In the genomic region with DNA sequence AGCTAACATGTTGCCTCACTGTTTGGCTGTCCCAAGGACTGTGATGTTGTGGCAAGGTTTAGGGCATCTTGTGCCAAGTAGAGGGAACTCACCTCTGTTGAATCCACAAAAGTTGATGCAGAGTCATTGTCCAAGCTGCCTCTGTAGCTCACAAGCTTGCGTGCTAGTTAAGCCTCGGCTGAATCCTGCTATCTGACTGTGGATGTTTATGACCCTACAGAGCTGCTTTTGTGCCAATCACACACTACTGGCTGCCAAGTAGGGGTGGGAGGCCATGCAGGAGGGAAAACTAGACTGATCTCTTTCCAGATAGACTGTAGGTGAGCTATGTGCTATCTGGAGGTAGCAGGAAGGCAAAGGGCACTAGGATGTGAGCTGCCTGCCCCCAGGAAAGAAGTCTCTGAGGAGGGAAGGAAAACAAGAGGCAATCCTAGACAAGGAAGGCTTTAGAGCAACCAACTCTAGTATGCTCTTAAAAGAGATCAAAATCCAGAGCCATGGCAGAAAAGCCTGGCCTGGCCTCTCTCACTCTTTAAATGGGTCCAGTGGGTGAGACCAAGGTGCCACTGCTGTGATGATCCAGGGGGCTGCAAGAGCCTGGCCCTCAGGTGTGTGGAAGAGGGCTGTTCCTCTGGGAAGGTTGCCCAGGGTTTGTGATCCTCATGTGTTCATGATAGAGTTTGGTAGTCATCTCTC, we compare ENCODE assay signal across 10 mouse cellular contexts. TPM values are rescaled to one million over a fixed set of nuclear protein-coding genes. Genes with fewer than 3 reads are reported as not detected.
DNase-seq lines count a peak whose midpoint lies in the region; ATAC-seq lines count a peak whose summit lies in the region.
"Had no signal": no experiment of that assay in that cellular context is flagged by ENCODE, and none has a peak within 500 bp of the region (broad histone marks: within the 10 kb centered on the region; RNA-seq: fewer than 3 reads in every experiment).

No protein-coding gene starts in this region.

- no peak overlapping the region for H3K27ac ChIP-seq in embryonic facial prominence, embryonic 11.5 days (replicated peaks; ENCODE audit: low read depth, low read length)
- no peak overlapping the region for H3K27ac ChIP-seq in embryonic facial prominence, embryonic 10.5 days (replicated peaks)
- H3K27ac ChIP-seq in intestine, embryonic 14.5 days (ENCODE audit: low read depth): no peak overlapping the region
- H3K27ac ChIP-seq in neural tube, embryonic 11.5 days (ENCODE audit: low read depth, low read length): no peak overlapping the region

- peaks cover 52% of the 10 kb centered on the region for H3K9me3 ChIP-seq in embryonic facial prominence, embryonic 11.5 days (replicated peaks; ENCODE audit: control insufficient read depth, low read length)
- H3K9me3 ChIP-seq in embryonic facial prominence, embryonic 10.5 days: peaks cover 52% of the 10 kb centered on the region
- H3K9me3 ChIP-seq in intestine, embryonic 14.5 days (ENCODE audit: control insufficient read depth, low read length): peaks cover 53% of the 10 kb centered on the region
- peaks cover 61% of the 10 kb centered on the region for H3K9me3 ChIP-seq in neural tube, embryonic 11.5 days (ENCODE audit: control insufficient read depth, low read length)

- DNase-seq in embryonic facial prominence, embryonic 11.5 days (ENCODE audit: low spot score): peak; percentile 11
- DNase-seq in embryonic facial prominence, embryonic 10.5 days (ENCODE audit: low spot score): no peak
- peak; percentile 10 for DNase-seq in thymus, postnatal 4 days
- no peak for DNase-seq in thymus, postnatal 10 days (ENCODE audit: low spot score in 2 of 2)
- peak; percentile 62 for DNase-seq in intestine, embryonic 14.5 days (ENCODE audit: low spot score)
- DNase-seq in neural tube, embryonic 11.5 days (ENCODE audit: low spot score): peak; percentile 14
- DNase-seq in cerebellum, adult 11 months: no peak
- DNase-seq in layer of hippocampus, adult 8-10 months (ENCODE audit: low spot score in 2 of 2): no peak

- WGBS in embryonic facial prominence, embryonic 11.5 days: 79% methylated on average over 2 of the region's 2 CpGs
- WGBS in embryonic facial prominence, embryonic 10.5 days: 84% methylated on average over 2 of the region's 2 CpGs
- 79% methylated on average over 2 of the region's 2 CpGs for WGBS in intestine, embryonic 14.5 days
- 82% methylated on average over 2 of the region's 2 CpGs for WGBS in neural tube, embryonic 11.5 days

- no peak overlapping the region for H3K4me2 ChIP-seq in embryonic facial prominence, embryonic 11.5 days (ENCODE audit: low read depth, low read length)
- H3K4me2 ChIP-seq in intestine, embryonic 14.5 days (ENCODE audit: low read length): no peak overlapping the region
- no peak overlapping the region for H3K4me2 ChIP-seq in neural tube, embryonic 11.5 days (ENCODE audit: low read depth)

- H3K9ac ChIP-seq in embryonic facial prominence, embryonic 11.5 days (replicated peaks; ENCODE audit: low read length): no peak overlapping the region
- no peak overlapping the region for H3K9ac ChIP-seq in intestine, embryonic 14.5 days (ENCODE audit: low read length)
- no peak overlapping the region for H3K9ac ChIP-seq in neural tube, embryonic 11.5 days (ENCODE audit: low read length)

- no peaks in the 10 kb centered on the region for H3K36me3 ChIP-seq in embryonic facial prominence, embryonic 11.5 days (replicated peaks; ENCODE audit: control insufficient read depth, insufficient read depth, low read depth, low read length)
- no peaks in the 10 kb centered on the region for H3K36me3 ChIP-seq in embryonic facial prominence, embryonic 10.5 days (replicated peaks)
- H3K36me3 ChIP-seq in intestine, embryonic 14.5 days (ENCODE audit: control insufficient read depth, insufficient read depth, low read length): no peaks in the 10 kb centered on the region
- H3K36me3 ChIP-seq in neural tube, embryonic 11.5 days (ENCODE audit: control insufficient read depth, insufficient read depth, low read length): no peaks in the 10 kb centered on the region

- H3K27me3 ChIP-seq in embryonic facial prominence, embryonic 11.5 days (ENCODE audit: control insufficient read depth, insufficient read depth, low read length): no peaks in the 10 kb centered on the region
- no peaks in the 10 kb centered on the region for H3K27me3 ChIP-seq in embryonic facial prominence, embryonic 10.5 days (replicated peaks; ENCODE audit: low read depth, poor library complexity, severe bottlenecking)
- H3K27me3 ChIP-seq in intestine, embryonic 14.5 days (replicated peaks; ENCODE audit: control insufficient read depth, insufficient read depth, low read length): no peaks in the 10 kb centered on the region
- H3K27me3 ChIP-seq in neural tube, embryonic 11.5 days (ENCODE audit: control insufficient read depth, insufficient read depth, low read length): no peaks in the 10 kb centered on the region

- ATAC-seq in embryonic facial prominence, embryonic 11.5 days (replicated peaks; ENCODE audit: insufficient number of reproducible peaks, low FRiP score, low TSS enrichment, low read depth): peak; percentile 16
- ATAC-seq in intestine, embryonic 14.5 days (replicated peaks; ENCODE audit: low FRiP score, low TSS enrichment, low read depth): 0 out of 2 replicates have a peak, but pooled peaks have one; percentile 7
- no peak for ATAC-seq in neural tube, embryonic 11.5 days (ENCODE audit: insufficient read depth, low FRiP score, low TSS enrichment)

- H3K4me1 ChIP-seq in embryonic facial prominence, embryonic 11.5 days (ENCODE audit: control insufficient read depth, insufficient read depth, low read length): no peaks in the 10 kb centered on the region
- H3K4me1 ChIP-seq in embryonic facial prominence, embryonic 10.5 days: no peaks in the 10 kb centered on the region
- no peaks in the 10 kb centered on the region for H3K4me1 ChIP-seq in intestine, embryonic 14.5 days (replicated peaks; ENCODE audit: control insufficient read depth, insufficient read depth, low read length)
- no peaks in the 10 kb centered on the region for H3K4me1 ChIP-seq in neural tube, embryonic 11.5 days (ENCODE audit: control insufficient read depth, insufficient read depth, low read length)

- H3K4me3 ChIP-seq in embryonic facial prominence, embryonic 11.5 days (ENCODE audit: low read depth, low read length): no peak overlapping the region
- no peak overlapping the region for H3K4me3 ChIP-seq in embryonic facial prominence, embryonic 10.5 days
- no peak overlapping the region for H3K4me3 ChIP-seq in intestine, embryonic 14.5 days (ENCODE audit: low read depth, low read length)
- H3K4me3 ChIP-seq in neural tube, embryonic 11.5 days (ENCODE audit: low read depth, low read length): no peak overlapping the region
- H3K4me3 ChIP-seq: erythroblast, embryonic 14.5 days; myocyte had no signal

RNA-seq across cellular contexts. Expression of gene Ugt1a1, which starts 2.2 kb away (rescaled TPM):
- not detected in 2 replicates for polyA plus RNA-seq in embryonic facial prominence, embryonic 11.5 days (2014; fragmentation: Nextera tagmentation; extraction: Ambion mirVana)
- not detected in 2 replicates for polyA plus RNA-seq in embryonic facial prominence, embryonic 10.5 days (2016; fragmentation: Nextera tagmentation; extraction: Ambion mirVana)
- 1.9 and 3.3 TPM in 2 replicates for polyA plus RNA-seq in intestine, embryonic 14.5 days (2014; fragmentation: Nextera tagmentation; extraction: Ambion mirVana)
- not detected in 2 replicates for polyA plus RNA-seq in neural tube, embryonic 11.5 days (2014; fragmentation: Nextera tagmentation; extraction: Ambion mirVana)
- not detected for total RNA-seq in layer of hippocampus, adult 8-10 months (2022)
- polyA plus RNA-seq: erythroblast, embryonic 14.5 days; myocyte had no signal

RNA-seq across cellular contexts. Expression of gene Dnajb3, which starts 8.3 kb away (rescaled TPM):
- 12.0 and 16.3 TPM in 2 replicates for polyA plus RNA-seq in embryonic facial prominence, embryonic 11.5 days (2014; fragmentation: Nextera tagmentation; extraction: Ambion mirVana)
- polyA plus RNA-seq in embryonic facial prominence, embryonic 10.5 days (2016; fragmentation: Nextera tagmentation; extraction: Ambion mirVana): 10.6 and 12.2 TPM in 2 replicates
- polyA plus RNA-seq in intestine, embryonic 14.5 days (2014; fragmentation: Nextera tagmentation; extraction: Ambion mirVana): 8.0 and 9.8 TPM in 2 replicates
- polyA plus RNA-seq in neural tube, embryonic 11.5 days (2014; fragmentation: Nextera tagmentation; extraction: Ambion mirVana): 13.6 and 14.8 TPM in 2 replicates
- 1 to 10 TPM; 1.7 to 3.7 (median 2.6) TPM for total RNA-seq in layer of hippocampus, adult 8-10 months (2022)
- polyA plus RNA-seq: myocyte had no signal

RNA-seq across cellular contexts. Expression of gene Mroh2a, which starts 12.9 kb away (rescaled TPM):
- polyA plus RNA-seq in embryonic facial prominence, embryonic 11.5 days (2014; fragmentation: Nextera tagmentation; extraction: Ambion mirVana): 1.00 and 1.7 TPM in 2 replicates
- polyA plus RNA-seq in embryonic facial prominence, embryonic 10.5 days (2016; fragmentation: Nextera tagmentation; extraction: Ambion mirVana): 1.0 and 1.1 TPM in 2 replicates
- 1.1 and 2.8 TPM in 2 replicates for polyA plus RNA-seq in intestine, embryonic 14.5 days (2014; fragmentation: Nextera tagmentation; extraction: Ambion mirVana)
- polyA plus RNA-seq in neural tube, embryonic 11.5 days (2014; fragmentation: Nextera tagmentation; extraction: Ambion mirVana): 1.3 and 1.4 TPM in 2 replicates
- total RNA-seq in layer of hippocampus, adult 8-10 months (2022): under 1 TPM in 2 of 4 experiments, not detected in 2; 0.06 to 0.16 TPM
- polyA plus RNA-seq: erythroblast, embryonic 14.5 days had no signal

RNA-seq across cellular contexts. Expression of gene Ugt1a2, which starts 13.5 kb away (rescaled TPM):
- polyA plus RNA-seq in embryonic facial prominence, embryonic 11.5 days (2014; fragmentation: Nextera tagmentation; extraction: Ambion mirVana): not detected in 2 replicates
- not detected in 2 replicates for polyA plus RNA-seq in embryonic facial prominence, embryonic 10.5 days (2016; fragmentation: Nextera tagmentation; extraction: Ambion mirVana)
- 0.08 and 0.16 TPM in 2 replicates for polyA plus RNA-seq in intestine, embryonic 14.5 days (2014; fragmentation: Nextera tagmentation; extraction: Ambion mirVana)
- not detected in 2 replicates for polyA plus RNA-seq in neural tube, embryonic 11.5 days (2014; fragmentation: Nextera tagmentation; extraction: Ambion mirVana)
- under 1 TPM in 1 of 4 experiments, not detected in 3; 0.53 TPM for total RNA-seq in layer of hippocampus, adult 8-10 months (2022)
- polyA plus RNA-seq: erythroblast, embryonic 14.5 days had no signal

RNA-seq across cellular contexts. Expression of gene Ugt1a5, which starts 48.1 kb away (rescaled TPM):
- polyA plus RNA-seq in embryonic facial prominence, embryonic 11.5 days (2014; fragmentation: Nextera tagmentation; extraction: Ambion mirVana): 0.13 TPM in 1 of 2 replicates, not detected in the other
- polyA plus RNA-seq in embryonic facial prominence, embryonic 10.5 days (2016; fragmentation: Nextera tagmentation; extraction: Ambion mirVana): not detected in 2 replicates
- 0.08 TPM in 1 of 2 replicates, not detected in the other for polyA plus RNA-seq in intestine, embryonic 14.5 days (2014; fragmentation: Nextera tagmentation; extraction: Ambion mirVana)
- not detected in 2 replicates for polyA plus RNA-seq in neural tube, embryonic 11.5 days (2014; fragmentation: Nextera tagmentation; extraction: Ambion mirVana)
- under 1 TPM in 1 of 4 experiments, not detected in 3; 0.65 TPM for total RNA-seq in layer of hippocampus, adult 8-10 months (2022)
- polyA plus RNA-seq: erythroblast, embryonic 14.5 days; myocyte had no signal

Comparison
In these comparisons a context has a peak if more than half of its experiments do, and no peak if none do; other contexts are left out.
1. DNase-seq: peak in embryonic facial prominence, embryonic 11.5 days (single experiment), thymus, postnatal 4 days (single experiment), intestine, embryonic 14.5 days (single experiment) and neural tube, embryonic 11.5 days (single experiment); none in embryonic facial prominence, embryonic 10.5 days (single experiment), thymus, postnatal 10 days (0 of 2), cerebellum, adult 11 months (single experiment) and layer of hippocampus, adult 8-10 months (0 of 2).